ENCODE assay signal across 8 mouse cellular contexts in the genomic region with DNA sequence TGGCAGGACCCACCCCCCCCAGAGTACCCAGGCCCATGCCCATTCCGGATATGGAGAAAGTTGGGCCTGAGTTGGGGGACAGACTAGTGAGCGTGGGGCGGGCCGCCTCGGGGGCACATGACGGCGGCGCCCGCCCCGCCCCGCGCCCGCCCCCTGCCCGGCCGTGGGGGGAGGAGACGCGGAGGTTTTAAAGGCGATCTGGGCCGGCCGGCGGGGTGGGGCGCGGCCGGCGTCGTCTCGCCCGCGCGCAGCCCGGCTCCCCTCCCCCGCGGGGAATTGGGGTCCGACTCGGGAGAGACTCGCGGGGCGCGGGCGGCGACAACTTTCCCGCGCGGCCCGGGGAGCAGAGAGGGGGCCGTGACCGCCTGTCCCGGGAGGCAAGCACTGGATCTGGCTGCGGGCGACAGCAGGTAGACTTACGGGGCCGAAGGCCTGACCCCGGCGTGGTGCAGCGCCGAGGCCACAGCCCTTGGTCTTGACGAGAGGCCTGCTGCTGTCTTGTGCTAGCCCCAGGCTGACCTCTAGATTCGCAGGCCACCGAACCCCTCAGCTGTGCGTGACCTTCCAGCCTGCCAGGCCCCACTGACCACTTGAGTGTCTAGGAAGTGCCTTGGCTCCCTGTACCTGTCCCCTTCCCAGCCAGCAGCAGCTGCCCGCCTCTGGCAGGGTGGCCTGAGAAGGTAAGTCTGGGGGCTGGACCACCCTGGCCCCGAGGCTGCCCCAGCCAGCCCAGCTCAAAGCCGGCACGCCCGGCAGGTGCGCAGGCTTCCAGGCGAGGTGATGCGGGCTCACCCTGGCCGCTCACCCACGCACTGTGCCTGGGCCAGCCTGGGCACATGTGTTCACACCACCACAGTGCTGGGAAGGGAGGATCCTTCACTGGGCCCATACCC. TPM values are rescaled to one million over a fixed set of nuclear protein-coding genes. Genes with fewer than 3 reads are reported as not detected.
DNase-seq lines count a peak whose midpoint lies in the region; ATAC-seq and TF ChIP-seq lines count a peak whose summit lies in the region.
"Had no signal": no experiment of that assay in that cellular context is flagged by ENCODE, and none has a peak within 500 bp of the region (broad histone marks: within the 10 kb centered on the region; RNA-seq: fewer than 3 reads in every experiment).

No protein-coding gene starts in this region.

- peaks cover 25% of the 10 kb centered on the region for H3K4me1 ChIP-seq in hindbrain, postnatal 0 days (ENCODE audit: insufficient read depth, low read length)
- peaks cover 72% of the 10 kb centered on the region for H3K4me1 ChIP-seq in liver, embryonic 12.5 days

- WGBS in hindbrain, postnatal 0 days = 12% methylated on average over 46 of the region's 70 CpGs
- 2% methylated on average over 53 of the region's 70 CpGs for WGBS in liver, embryonic 12.5 days (ENCODE audit: insufficient replicate concordance)

- peak overlapping the region; percentile 51 for H3K9ac ChIP-seq in hindbrain, postnatal 0 days (replicated peaks; ENCODE audit: low read length)
- H3K9ac ChIP-seq in liver, embryonic 12.5 days = peak overlapping the region; percentile 78

- H3K9me3 ChIP-seq in hindbrain, postnatal 0 days (ENCODE audit: low read length) = no peaks in the 10 kb centered on the region
- no peaks in the 10 kb centered on the region for H3K9me3 ChIP-seq in liver, embryonic 12.5 days (replicated peaks)

- H3K4me2 ChIP-seq in hindbrain, postnatal 0 days (ENCODE audit: low read depth, low read length) = peak overlapping the region; percentile 76
- peak overlapping the region; percentile 90 for H3K4me2 ChIP-seq in liver, embryonic 12.5 days

- DNase-seq in ES-CJ7 (ENCODE audit: low read depth, low spot score) = peak; percentile 60
- peak; percentile 90 for DNase-seq in adrenal gland, postnatal 10 days
- peak; percentile 82 for DNase-seq in gastrocnemius, postnatal 10 days
- DNase-seq in hindbrain, postnatal 0 days (ENCODE audit: low spot score) = peak; percentile 60
- peak; percentile 80 to 83 for DNase-seq in natural killer cell, adult 2 months (ENCODE audit: low spot score in 2 of 2)
- DNase-seq in thymus, postnatal 36 days = peak; percentile 69 to 70

- peak overlapping the region; percentile 47 for H3K4me3 ChIP-seq in hindbrain, postnatal 0 days (ENCODE audit: low read length)
- peak overlapping the region; percentile 62 for H3K4me3 ChIP-seq in liver, embryonic 12.5 days

- peak overlapping the region; percentile 80 for H3K27ac ChIP-seq in hindbrain, postnatal 0 days
- peak overlapping the region; percentile 86 for H3K27ac ChIP-seq in liver, embryonic 12.5 days

- no peaks in the 10 kb centered on the region for H3K27me3 ChIP-seq in hindbrain, postnatal 0 days (ENCODE audit: insufficient read depth, low read length)
- peaks cover 41% of the 10 kb centered on the region for H3K27me3 ChIP-seq in liver, embryonic 12.5 days (replicated peaks)

- ATAC-seq in hindbrain, postnatal 0 days = no peak
- ATAC-seq in liver, embryonic 12.5 days = 0 out of 2 replicates have a peak, but pooled peaks have one; percentile 3

- no peak for TF ChIP-seq CTCF in hindbrain, postnatal 0 days (IDR thresholded peaks at IDR 0.05; ENCODE audit: low read depth)

- H3K36me3 ChIP-seq in hindbrain, postnatal 0 days (ENCODE audit: insufficient read depth, low read length) = no peaks in the 10 kb centered on the region
- H3K36me3 ChIP-seq in liver, embryonic 12.5 days = peaks cover 12% of the 10 kb centered on the region

RNA-seq across cellular contexts. Expression of a gene that starts 15.9 kb away (rescaled TPM):
- 1 to 10 TPM in 1 of 2 experiments, under 1 TPM in 1; 0.96 to 2.3 TPM for total RNA-seq in adrenal gland, postnatal 10 days (2021)
- total RNA-seq in gastrocnemius, postnatal 10 days (2021) = 1 to 10 TPM; 1.4 to 2.4 TPM
- total RNA-seq in hindbrain, postnatal 0 days (2014; rRNA removed) = 2.3 and 3.2 TPM in 2 replicates
- 11.5 and 15.5 TPM in 2 replicates for polyA plus RNA-seq in hindbrain, postnatal 0 days (2015; fragmentation: Nextera tagmentation; extraction: Ambion mirVana)
- 0.61 and 1.3 TPM in 2 replicates for polyA plus RNA-seq in liver, embryonic 12.5 days (2016; fragmentation: Nextera tagmentation; extraction: Ambion mirVana)
- total RNA-seq: hematopoietic stem cell, adult 5-6 weeks had no signal

RNA-seq across cellular contexts. Expression of a gene that starts 36.0 kb away (rescaled TPM):
- total RNA-seq in adrenal gland, postnatal 10 days (2021) = 10 to 100 TPM; 22.7 to 26.3 TPM
- total RNA-seq in gastrocnemius, postnatal 10 days (2021) = 1 to 10 TPM; 7.9 to 8.5 TPM
- total RNA-seq in hindbrain, postnatal 0 days (2014; rRNA removed) = 44.1 and 50.6 TPM in 2 replicates
- polyA plus RNA-seq in hindbrain, postnatal 0 days (2015; fragmentation: Nextera tagmentation; extraction: Ambion mirVana) = 11.0 and 11.3 TPM in 2 replicates
- 3.6 and 5.0 TPM in 2 replicates for polyA plus RNA-seq in liver, embryonic 12.5 days (2016; fragmentation: Nextera tagmentation; extraction: Ambion mirVana)

RNA-seq across cellular contexts. Expression of a gene that starts 48.6 kb away (rescaled TPM):
- total RNA-seq in adrenal gland, postnatal 10 days (2021) = 100 to 1,000 TPM; 210 to 233 TPM
- 100 to 1,000 TPM; 180 to 184 TPM for total RNA-seq in gastrocnemius, postnatal 10 days (2021)
- 69.4 and 79.5 TPM in 2 replicates for total RNA-seq in hindbrain, postnatal 0 days (2014; rRNA removed)
- polyA plus RNA-seq in hindbrain, postnatal 0 days (2015; fragmentation: Nextera tagmentation; extraction: Ambion mirVana) = 318 and 325 TPM in 2 replicates
- polyA plus RNA-seq in liver, embryonic 12.5 days (2016; fragmentation: Nextera tagmentation; extraction: Ambion mirVana) = 249 and 259 TPM in 2 replicates

RNA-seq across cellular contexts. Expression of a gene that starts 53.1 kb away (rescaled TPM):
- under 1 TPM; 0.36 to 0.79 TPM for total RNA-seq in adrenal gland, postnatal 10 days (2021)
- under 1 TPM; 0.32 to 0.54 TPM for total RNA-seq in gastrocnemius, postnatal 10 days (2021)
- 3.3 and 5.9 TPM in 2 replicates for total RNA-seq in hindbrain, postnatal 0 days (2014; rRNA removed)
- 2.7 and 3.0 TPM in 2 replicates for polyA plus RNA-seq in hindbrain, postnatal 0 days (2015; fragmentation: Nextera tagmentation; extraction: Ambion mirVana)
- 0.28 and 0.58 TPM in 2 replicates for polyA plus RNA-seq in liver, embryonic 12.5 days (2016; fragmentation: Nextera tagmentation; extraction: Ambion mirVana)

RNA-seq across cellular contexts. Expression of a gene that starts 53.2 kb away (rescaled TPM):
- 10 to 100 TPM; 18.6 to 27.0 TPM for total RNA-seq in adrenal gland, postnatal 10 days (2021)
- 10 to 100 TPM; 12.5 to 13.9 TPM for total RNA-seq in gastrocnemius, postnatal 10 days (2021)
- total RNA-seq in hindbrain, postnatal 0 days (2014; rRNA removed) = 66.2 and 75.1 TPM in 2 replicates
- polyA plus RNA-seq in hindbrain, postnatal 0 days (2015; fragmentation: Nextera tagmentation; extraction: Ambion mirVana) = 47.1 and 49.6 TPM in 2 replicates
- polyA plus RNA-seq in liver, embryonic 12.5 days (2016; fragmentation: Nextera tagmentation; extraction: Ambion mirVana) = 8.2 and 9.6 TPM in 2 replicates
